Mouse (Mus musculus) right cerebral cortex, postnatal 10 days (tissue): ENCODE data around the gene Ube2n.
"Not testable (repeated sequence)": the region's sequence is repeated elsewhere in the genome, so short reads cannot be mapped to it uniquely, and the experiment has no call there.

ENCODE experiments used
- DNase-seq, 2 experiments: peaks; one replicate each; pipeline ENCODE4 v3.0.0; 2021; ENCODE audit warnings: low spot score in 2 of 2

Ube2n gene

GRCm38 (mm10) chr10:95525871-95526270 is 10.9 kb downstream of the Ube2n start:
- no peak for DNase-seq

GRCm38 (mm10) chr10:95526495-95527122 is 11.7 kb downstream of the Ube2n start:
- no peak for DNase-seq

GRCm38 (mm10) chr10:95530551-95531121 is 15.7 kb downstream of the Ube2n start:
- DNase-seq = no peak

GRCm38 (mm10) chr10:95532916-95533315 is 18.0 kb downstream of the Ube2n start:
- DNase-seq = no peak

GRCm38 (mm10) chr10:95533382-95533781 is 18.4 kb downstream of the Ube2n start:
- no peak for DNase-seq

GRCm38 (mm10) chr10:95535399-95536221 is 20.7 kb downstream of the Ube2n start:
- no peak for DNase-seq

- DNase-seq = no peak
These were observed 21.2 kb downstream of the Ube2n start for GRCm38 (mm10) chr10:95536222-95536541.

DNA sequence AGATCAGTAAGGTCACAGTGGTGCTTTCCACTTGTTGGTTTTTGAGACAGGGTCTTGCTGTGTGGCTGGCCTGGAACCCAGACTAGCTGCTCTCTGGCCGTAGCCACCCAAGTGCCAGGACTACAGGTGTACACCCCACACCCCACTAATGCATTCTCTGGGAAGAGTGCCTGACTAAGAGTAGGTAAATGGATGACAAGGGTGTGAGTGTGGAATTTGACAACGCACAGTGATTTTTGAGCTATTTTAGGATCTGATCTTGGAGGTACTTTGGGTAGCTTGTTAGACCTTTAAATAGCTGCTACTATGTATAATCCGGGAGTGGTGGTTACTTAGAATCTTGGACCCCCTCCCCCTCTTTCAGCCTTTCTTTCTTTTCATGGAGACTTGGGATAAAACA is 24.3 kb downstream of the Ube2n start:
- no peak for DNase-seq

DNA sequence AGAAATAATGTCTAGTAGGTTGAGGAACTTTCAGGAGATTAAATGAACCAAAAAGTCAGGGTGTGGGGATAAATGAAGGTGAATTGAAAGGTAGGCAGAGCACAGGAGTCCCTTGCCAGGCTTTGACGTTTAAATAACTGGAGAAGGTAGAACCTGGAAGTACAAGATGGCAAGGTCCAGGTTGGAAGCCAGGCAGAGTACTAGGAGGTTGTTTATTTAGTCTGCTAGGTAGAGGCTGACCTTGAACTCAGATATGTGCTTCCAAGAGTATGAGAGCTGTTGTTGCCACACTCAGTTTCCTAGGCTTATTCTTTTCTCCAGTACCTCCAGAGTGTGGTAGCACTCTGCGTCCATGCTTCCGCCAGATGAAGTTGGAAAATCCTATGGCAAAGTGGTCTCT is 24.9 kb downstream of the Ube2n start:
- DNase-seq = no peak

GRCm38 (mm10) chr10:95542916-95543315 is 28.0 kb downstream of the Ube2n start:
- DNase-seq = no peak

- DNase-seq = no peak
These were observed 28.4 kb downstream of the Ube2n start for GRCm38 (mm10) chr10:95543377-95543776.

DNA sequence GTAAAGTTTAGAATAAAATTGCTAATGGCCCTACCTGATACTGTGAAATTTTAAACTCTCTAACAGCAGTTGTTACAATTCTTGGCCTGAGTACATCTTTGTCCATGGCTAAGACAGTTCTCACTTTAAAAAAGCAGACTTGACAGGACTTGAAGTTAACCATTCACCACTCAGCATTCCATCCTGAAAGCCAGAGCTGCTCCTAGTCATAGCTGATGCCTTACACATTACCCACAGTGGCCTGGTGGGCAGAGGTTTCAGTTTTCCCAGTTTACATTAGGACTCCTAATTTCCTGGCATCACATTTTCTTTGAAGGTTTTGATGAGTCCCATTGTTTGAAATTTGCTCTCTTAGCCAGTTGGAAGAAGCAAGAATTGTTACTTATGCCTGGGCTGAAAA is 29.1 kb downstream of the Ube2n start:
- DNase-seq = no peak

DNA sequence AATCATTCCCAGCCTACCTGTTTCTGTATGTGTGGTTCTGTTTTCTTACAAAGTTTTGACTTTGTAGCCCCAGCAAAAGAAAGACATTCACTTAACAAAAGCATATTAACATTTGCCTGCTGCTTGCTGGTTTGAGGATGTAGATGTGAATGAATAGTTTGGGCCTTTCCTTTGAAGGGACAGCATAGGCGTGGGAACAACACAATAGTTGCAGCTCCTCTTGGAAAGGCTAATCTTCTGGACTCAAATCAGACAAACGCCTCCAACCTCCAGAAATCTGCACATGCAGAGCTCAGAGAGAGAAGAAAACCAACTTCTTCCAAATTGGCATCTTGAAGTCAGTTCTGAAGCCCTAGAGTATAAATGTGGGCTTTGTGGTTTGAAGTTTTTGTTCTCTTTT is 29.7 kb downstream of the Ube2n start:
- no peak for DNase-seq

DNA sequence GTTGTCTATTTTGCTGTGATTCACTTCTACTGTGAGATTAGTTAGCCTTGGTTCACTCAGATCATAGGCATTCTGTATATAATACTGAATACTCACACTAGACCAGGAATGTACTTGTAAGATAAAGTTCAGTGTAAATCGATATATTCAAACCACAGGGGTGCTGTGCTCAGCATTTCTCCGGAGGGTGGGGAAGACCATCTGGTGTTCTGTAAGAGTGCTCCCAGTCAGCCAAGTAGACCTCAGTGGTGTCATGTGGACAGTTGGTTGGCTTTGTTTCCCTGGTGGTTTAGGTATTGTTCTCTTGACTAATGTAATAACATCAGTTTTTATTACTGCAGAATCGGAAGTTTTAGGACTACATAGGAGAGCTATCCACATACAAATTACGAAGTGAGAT is 30.1 kb downstream of the Ube2n start:
- no peak for DNase-seq

GRCm38 (mm10) chr10:95546178-95546577 is 31.2 kb downstream of the Ube2n start:
- no peak for DNase-seq

- no peak for DNase-seq
These were observed 33.3 kb downstream of the Ube2n start for GRCm38 (mm10) chr10:95548154-95548826.

GRCm38 (mm10) chr10:95549080-95549479 is 34.1 kb downstream of the Ube2n start:
- not testable (repeated sequence) for DNase-seq

DNA sequence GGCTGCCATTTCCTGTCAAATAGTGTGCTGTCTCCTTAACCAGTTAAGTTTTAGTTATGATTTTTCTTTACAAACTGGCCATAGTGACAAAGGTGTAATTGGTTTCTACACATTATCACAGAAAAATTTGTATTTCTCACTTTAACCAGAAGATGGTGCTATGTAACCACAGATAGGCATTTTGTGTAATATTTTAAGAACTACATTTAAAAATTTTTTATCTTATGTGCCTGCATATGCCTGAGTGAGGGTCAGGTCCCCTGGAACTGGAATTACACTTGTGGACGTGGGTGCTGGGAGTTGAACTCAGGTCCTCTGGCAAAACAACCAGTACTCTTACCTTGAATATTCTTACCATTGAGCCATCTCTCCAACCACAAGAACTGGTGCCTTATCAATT is 35.6 kb downstream of the Ube2n start:
- DNase-seq = no peak

DNA sequence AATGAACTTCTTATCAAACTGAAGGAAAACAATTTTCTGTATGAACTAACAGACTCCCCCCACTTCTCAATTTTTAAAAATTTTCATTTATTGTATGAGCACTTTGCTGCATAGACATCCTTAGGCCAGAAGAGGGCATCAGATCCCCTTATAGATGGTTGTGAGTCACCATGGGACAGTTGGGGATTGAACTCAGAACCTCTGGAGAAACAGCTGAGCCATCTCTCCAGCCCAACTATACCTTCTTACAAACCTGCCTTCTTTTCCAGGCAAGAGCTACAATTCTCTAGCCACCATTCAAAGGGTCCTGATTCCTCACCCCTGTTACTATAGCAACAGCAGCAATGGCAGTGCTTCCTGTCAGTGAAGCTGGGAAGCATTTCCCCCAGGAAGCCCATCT is 36.8 kb downstream of the Ube2n start:
- no peak for DNase-seq

GRCm38 (mm10) chr10:95552326-95552725 is 37.4 kb downstream of the Ube2n start:
- DNase-seq = no peak

- DNase-seq = no peak
These were observed 40.9 kb downstream of the Ube2n start for GRCm38 (mm10) chr10:95555866-95556265.

- no peak for DNase-seq
These were observed 42.4 kb downstream of the Ube2n start for GRCm38 (mm10) chr10:95557337-95557828.
